Mouse (Mus musculus) ES-Bruce4 (cell line): Measurements from ENCODE around the gene Stk24. TPM values are rescaled to one million over a fixed set of nuclear protein-coding genes. Genes with fewer than 3 reads are reported as not detected.
A peak's percentile ranks its signal among the peaks of the same experiment; 100 is the strongest.

Experiments used
- H3K27ac ChIP-seq: 2 replicates; pipeline ENCODE4 v1.5.1; 2012; ENCODE audit warnings: low read length, inconsistent platforms; ENCODE audit not compliant: insufficient read depth
- H3K27me3 ChIP-seq: 2 replicates; pipeline ENCODE4 v1.6.1; 2012; ENCODE audit warnings: mild to moderate bottlenecking, low read length, inconsistent platforms; ENCODE audit not compliant: control insufficient read depth, poor library complexity, insufficient read depth, severe bottlenecking
- H3K36me3 ChIP-seq: 2 replicates; pipeline ENCODE4 v1.6.1; 2012; ENCODE audit warnings: inconsistent platforms, mild to moderate bottlenecking, low read length, moderate library complexity; ENCODE audit not compliant: control insufficient read depth, poor library complexity, insufficient read depth, severe bottlenecking
- H3K4me1 ChIP-seq: one replicate; pipeline ENCODE4 v1.8.1; 2011; ENCODE audit warnings: low read length; ENCODE audit not compliant: control insufficient read depth, insufficient read depth
- H3K4me3 ChIP-seq: 2 replicates; pipeline ENCODE4 v1.5.1; 2011; ENCODE audit warnings: low read depth, mild to moderate bottlenecking, low read length
- H3K9ac ChIP-seq: 2 replicates; pipeline ENCODE4 v1.6.1; 2012; ENCODE audit warnings: low read depth, mild to moderate bottlenecking, inconsistent platforms; ENCODE audit not compliant: poor library complexity, severe bottlenecking
- H3K9me3 ChIP-seq: replicated peaks from 2 replicates; pipeline ENCODE4 v1.6.1; 2012; ENCODE audit warnings: mild to moderate bottlenecking, low read length, inconsistent platforms; ENCODE audit not compliant: control insufficient read depth, poor library complexity, insufficient read depth, severe bottlenecking
- CTCF ChIP-seq: IDR thresholded peaks from one replicate; pipeline ENCODE4 v1.8.1; 2011; ENCODE audit warnings: low read depth, low read length
- EP300 ChIP-seq: IDR thresholded peaks from 2 replicates; pipeline ENCODE4 v1.6.1; 2011; ENCODE audit warnings: low read depth, low read length; ENCODE audit not compliant: insufficient read depth
- POLR2A ChIP-seq: IDR thresholded peaks from one replicate; pipeline ENCODE4 v1.8.1; 2011; ENCODE audit warnings: low read length; ENCODE audit not compliant: insufficient read depth
- polyA plus RNA-seq: library from polyadenylated mRNA; stranded (reverse); fragments of >200 nt; gene quantifications from 2 replicates; pipeline ENCODE4 v1.2.4, GENCODE M21; 2011; ENCODE audit warnings: low read depth; ENCODE audit not compliant: missing spikeins, insufficient read depth, insufficient read length

Gene Stk24
- polyA plus RNA-seq, 1 experiment: 135 TPM

- no peak for TF ChIP-seq EP300
- no peak for TF ChIP-seq POLR2A
- TF ChIP-seq CTCF: no peak
- H3K27ac ChIP-seq: no peak overlapping the region
Measured at GRCm38 (mm10) chr14:121316136-121316535, 63.7 kb downstream of the Stk24 start.

GRCm38 (mm10) chr14:121314934-121315333 is 64.9 kb downstream of the Stk24 start:
- TF ChIP-seq POLR2A: no peak
- TF ChIP-seq EP300: no peak
- no peak for TF ChIP-seq CTCF
- Histone ChIP-seq H3K27ac (no peak overlapping the region), H3K9ac (no peak overlapping the region), H3K4me1 (peaks cover 8% of the 10 kb centered on the region), H3K4me3 (no peak overlapping the region), H3K27me3 (no peaks in the 10 kb centered on the region), H3K36me3 (no peaks in the 10 kb centered on the region), H3K9me3 (no peaks in the 10 kb centered on the region; the same call in 1 of the 2 replicates)

More at GRCm38 (mm10) chr14:121316136-121316535, 63.7 kb downstream of the Stk24 start:
- Histone ChIP-seq H3K4me3 (no peak overlapping the region), H3K9me3 (no peaks in the 10 kb centered on the region), H3K9ac (no peak overlapping the region), H3K4me1 (peaks cover 8% of the 10 kb centered on the region), H3K27me3 (no peaks in the 10 kb centered on the region), H3K36me3 (no peaks in the 10 kb centered on the region)

GRCm38 (mm10) chr14:121313283-121313682 is 66.5 kb downstream of the Stk24 start:
- Histone ChIP-seq H3K36me3 (no peaks in the 10 kb centered on the region), H3K27ac (no peak overlapping the region), H3K9me3 (no peaks in the 10 kb centered on the region; the same call in 1 of the 2 replicates), H3K9ac (no peak overlapping the region), H3K4me1 (peaks cover 8% of the 10 kb centered on the region), H3K27me3 (no peaks in the 10 kb centered on the region), H3K4me3 (no peak overlapping the region)
- no peak for TF ChIP-seq EP300
- TF ChIP-seq CTCF: no peak
- no peak for TF ChIP-seq POLR2A

- H3K9me3 ChIP-seq: no peaks in the 10 kb centered on the region; the same call in 1 of the 2 replicates
- H3K9ac ChIP-seq: no peak overlapping the region
- no peaks in the 10 kb centered on the region for H3K27me3 ChIP-seq
- peaks cover under 1% of the 10 kb centered on the region for H3K4me1 ChIP-seq
- no peak overlapping the region for H3K4me3 ChIP-seq
- TF ChIP-seq POLR2A (no peak), CTCF (no peak), EP300 (no peak)
- no peak overlapping the region for H3K27ac ChIP-seq
- no peaks in the 10 kb centered on the region for H3K36me3 ChIP-seq
Measured at GRCm38 (mm10) chr14:121311083-121311482, 68.7 kb downstream of the Stk24 start.

GRCm38 (mm10) chr14:121310325-121311080 is 69.3 kb downstream of the Stk24 start:
- TF ChIP-seq CTCF: no peak
- TF ChIP-seq POLR2A: no peak
- no peak for TF ChIP-seq EP300
- Histone ChIP-seq H3K27ac (no peak overlapping the region), H3K9me3 (no peaks in the 10 kb centered on the region; the same call in 1 of the 2 replicates), H3K4me3 (no peak overlapping the region), H3K36me3 (no peaks in the 10 kb centered on the region), H3K4me1 (no peaks in the 10 kb centered on the region), H3K9ac (no peak overlapping the region), H3K27me3 (no peaks in the 10 kb centered on the region)

GRCm38 (mm10) chr14:121309909-121310308 is 69.9 kb downstream of the Stk24 start:
- no peak overlapping the region for H3K4me3 ChIP-seq
- TF ChIP-seq CTCF (no peak), POLR2A (no peak), EP300 (peak; percentile 76)
- no peak overlapping the region for H3K9ac ChIP-seq
- H3K9me3 ChIP-seq: no peaks in the 10 kb centered on the region; the same call in 1 of the 2 replicates
- no peaks in the 10 kb centered on the region for H3K4me1 ChIP-seq
- no peaks in the 10 kb centered on the region for H3K27me3 ChIP-seq
- H3K36me3 ChIP-seq: no peaks in the 10 kb centered on the region
- H3K27ac ChIP-seq: peak overlapping the region; percentile 17
